In genomic region chr17:79565241-79565961, GRCm38 (mm10) we compare ENCODE assay signal across 10 mouse cellular contexts. TPM values are rescaled to one million over a fixed set of nuclear protein-coding genes. Genes with fewer than 3 reads are reported as not detected.
A peak's percentile ranks its signal among the peaks of the same experiment; 100 is the strongest.
DNase-seq lines count a peak whose midpoint lies in the region; ATAC-seq lines count a peak whose summit lies in the region.
"Had no signal": no experiment of that assay in that cellular context is flagged by ENCODE, and none has a peak within 500 bp of the region (broad histone marks: within the 10 kb centered on the region; RNA-seq: fewer than 3 reads in every experiment).

No protein-coding gene starts in this region.

- H3K4me1 ChIP-seq in hindbrain, embryonic 11.5 days (replicated peaks; ENCODE audit: control insufficient read depth, insufficient read depth, low read length): no peaks in the 10 kb centered on the region
- no peaks in the 10 kb centered on the region for H3K4me1 ChIP-seq in hindbrain, embryonic 13.5 days (replicated peaks)
- H3K4me1 ChIP-seq in embryonic facial prominence, embryonic 11.5 days (ENCODE audit: control insufficient read depth, insufficient read depth, low read length): peaks cover 2% of the 10 kb centered on the region
- H3K4me1 ChIP-seq in hindbrain, embryonic 15.5 days (replicated peaks): no peaks in the 10 kb centered on the region

- H3K4me3 ChIP-seq in hindbrain, embryonic 11.5 days (ENCODE audit: low read depth, low read length): no peak overlapping the region
- no peak overlapping the region for H3K4me3 ChIP-seq in hindbrain, embryonic 13.5 days
- no peak overlapping the region for H3K4me3 ChIP-seq in embryonic facial prominence, embryonic 11.5 days (ENCODE audit: low read depth, low read length)
- H3K4me3 ChIP-seq in hindbrain, embryonic 15.5 days: no peak overlapping the region

- 39% methylated on average over 9 of the region's 9 CpGs for WGBS in hindbrain, embryonic 11.5 days
- WGBS in hindbrain, embryonic 13.5 days: 44% methylated on average over 9 of the region's 9 CpGs
- 31% methylated on average over 9 of the region's 9 CpGs for WGBS in embryonic facial prominence, embryonic 11.5 days
- 56% methylated on average over 9 of the region's 9 CpGs for WGBS in hindbrain, embryonic 15.5 days

- no peak overlapping the region for H3K9ac ChIP-seq in hindbrain, embryonic 11.5 days (ENCODE audit: low read depth, low read length)
- no peak overlapping the region for H3K9ac ChIP-seq in hindbrain, embryonic 13.5 days
- no peak overlapping the region for H3K9ac ChIP-seq in embryonic facial prominence, embryonic 11.5 days (replicated peaks; ENCODE audit: low read length)
- H3K9ac ChIP-seq in hindbrain, embryonic 15.5 days: no peak overlapping the region

- no peak for DNase-seq in hindbrain, embryonic 11.5 days (ENCODE audit: low spot score)
- DNase-seq in embryonic facial prominence, embryonic 11.5 days (ENCODE audit: low spot score): peak; percentile 35
- peak; percentile 69 for DNase-seq in lung, postnatal 14 days
- no peak for DNase-seq in adrenal gland, adult 18-20 months (ENCODE audit: low spot score in 2 of 2)
- no peak for DNase-seq in layer of hippocampus, postnatal 10 days (ENCODE audit: low spot score in 2 of 2)
- no peak for DNase-seq in adrenal gland, adult (ENCODE audit: inconsistent age in 2 of 2, low spot score in 1 of 2)
- DNase-seq: cerebellum, adult 2 months; gastrocnemius, postnatal 25 days had no signal

- no peaks in the 10 kb centered on the region for H3K36me3 ChIP-seq in hindbrain, embryonic 11.5 days (ENCODE audit: control insufficient read depth, insufficient read depth, low read length)
- H3K36me3 ChIP-seq in hindbrain, embryonic 13.5 days: no peaks in the 10 kb centered on the region
- H3K36me3 ChIP-seq in embryonic facial prominence, embryonic 11.5 days (replicated peaks; ENCODE audit: control insufficient read depth, insufficient read depth, low read depth, low read length): no peaks in the 10 kb centered on the region
- no peaks in the 10 kb centered on the region for H3K36me3 ChIP-seq in hindbrain, embryonic 15.5 days

- no peak overlapping the region for H3K4me2 ChIP-seq in hindbrain, embryonic 11.5 days (replicated peaks; ENCODE audit: low read depth, low read length)
- no peak overlapping the region for H3K4me2 ChIP-seq in hindbrain, embryonic 13.5 days
- H3K4me2 ChIP-seq in embryonic facial prominence, embryonic 11.5 days (ENCODE audit: low read depth, low read length): no peak overlapping the region
- no peak overlapping the region for H3K4me2 ChIP-seq in hindbrain, embryonic 15.5 days

- H3K27ac ChIP-seq in hindbrain, embryonic 11.5 days (ENCODE audit: low read depth, low read length): no peak overlapping the region
- no peak overlapping the region for H3K27ac ChIP-seq in hindbrain, embryonic 13.5 days
- no peak overlapping the region for H3K27ac ChIP-seq in embryonic facial prominence, embryonic 11.5 days (replicated peaks; ENCODE audit: low read depth, low read length)
- no peak overlapping the region for H3K27ac ChIP-seq in hindbrain, embryonic 15.5 days (replicated peaks)

- 0 out of 2 replicates have a peak, but pooled peaks have one; percentile 22 for ATAC-seq in hindbrain, embryonic 11.5 days (ENCODE audit: low FRiP score)
- no peak for ATAC-seq in hindbrain, embryonic 13.5 days (ENCODE audit: low FRiP score)
- ATAC-seq in embryonic facial prominence, embryonic 11.5 days (replicated peaks; ENCODE audit: insufficient number of reproducible peaks, low FRiP score, low TSS enrichment, low read depth): peak; percentile 62; the same call in 1 of the 2 replicates
- peak; percentile 85; the same call in 1 of the 2 replicates for ATAC-seq in hindbrain, embryonic 15.5 days (ENCODE audit: low FRiP score, low read depth)

- peaks cover under 1% of the 10 kb centered on the region; the same call in 1 of the 2 replicates for H3K9me3 ChIP-seq in hindbrain, embryonic 11.5 days (ENCODE audit: control insufficient read depth, low read length)
- H3K9me3 ChIP-seq in hindbrain, embryonic 13.5 days: no peaks in the 10 kb centered on the region
- H3K9me3 ChIP-seq in embryonic facial prominence, embryonic 11.5 days (replicated peaks; ENCODE audit: control insufficient read depth, low read length): no peaks in the 10 kb centered on the region
- H3K9me3 ChIP-seq in hindbrain, embryonic 15.5 days: peaks cover 3% of the 10 kb centered on the region; the same call in 1 of the 2 replicates

- H3K27me3 ChIP-seq in hindbrain, embryonic 11.5 days (ENCODE audit: control insufficient read depth, insufficient read depth, low read length): no peaks in the 10 kb centered on the region
- H3K27me3 ChIP-seq in hindbrain, embryonic 13.5 days: no peaks in the 10 kb centered on the region
- no peaks in the 10 kb centered on the region for H3K27me3 ChIP-seq in embryonic facial prominence, embryonic 11.5 days (ENCODE audit: control insufficient read depth, insufficient read depth, low read length)
- H3K27me3 ChIP-seq in hindbrain, embryonic 15.5 days: no peaks in the 10 kb centered on the region

RNA-seq across cellular contexts. Expression of gene Rmdn2, which starts 46.3 kb away (rescaled TPM):
- polyA plus RNA-seq in hindbrain, embryonic 11.5 days (2014; fragmentation: Nextera tagmentation; extraction: Ambion mirVana): 5.2 and 7.9 TPM in 2 replicates
- polyA plus RNA-seq in hindbrain, embryonic 13.5 days (2015; fragmentation: Nextera tagmentation; extraction: Ambion mirVana): 8.0 and 8.8 TPM in 2 replicates
- 9.5 and 9.7 TPM in 2 replicates for polyA plus RNA-seq in embryonic facial prominence, embryonic 11.5 days (2014; fragmentation: Nextera tagmentation; extraction: Ambion mirVana)
- 9.1 and 9.8 TPM in 2 replicates for polyA plus RNA-seq in hindbrain, embryonic 15.5 days (2015; fragmentation: Nextera tagmentation; extraction: Ambion mirVana)
- 100 to 1,000 TPM; 178 to 261 TPM for total RNA-seq in adrenal gland, adult 18-20 months (2021)
- 10 to 100 TPM; 10.6 to 12.8 TPM for total RNA-seq in layer of hippocampus, postnatal 10 days (2021)

Comparison
In these comparisons a context has a peak if more than half of its experiments do, and no peak if none do; other contexts are left out.
1. DNase-seq: peak in embryonic facial prominence, embryonic 11.5 days (single experiment) and lung, postnatal 14 days (single experiment); none in hindbrain, embryonic 11.5 days (single experiment), adrenal gland, adult 18-20 months (0 of 2), layer of hippocampus, postnatal 10 days (0 of 2) and adrenal gland, adult (0 of 2).